Mouse (Mus musculus) bone marrow, adult 2 months (tissue): ENCODE results near the gene Nat8f3.
"Not testable (repeated sequence)": the region's sequence is repeated elsewhere in the genome, so short reads cannot be mapped to it uniquely, and the experiment has no call there.

Experiments
- CTCF ChIP-seq: fragments of 200-500 bp; IDR thresholded peaks from 2 replicates; pipeline ENCODE4 v1.5.1; 2011; ENCODE audit warnings: low read length, control low read depth; ENCODE audit not compliant: control insufficient read depth, insufficient read depth
- POLR2A ChIP-seq: fragments of 200-500 bp; IDR thresholded peaks from 2 replicates; pipeline ENCODE4 v1.6.1; 2011; ENCODE audit warnings: low read depth, mild to moderate bottlenecking, control low read depth, low read length, borderline replicate concordance; ENCODE audit not compliant: control insufficient read depth

GRCm38 (mm10) chr6:85713105-85713504 lies 52.4 kb downstream of the Nat8f3 start, which contains the start of gene Nat8f7:
- not testable (repeated sequence) for TF ChIP-seq CTCF, POLR2A
